Mouse (Mus musculus): Measurements from ENCODE around the gene Ago1.

DNA sequence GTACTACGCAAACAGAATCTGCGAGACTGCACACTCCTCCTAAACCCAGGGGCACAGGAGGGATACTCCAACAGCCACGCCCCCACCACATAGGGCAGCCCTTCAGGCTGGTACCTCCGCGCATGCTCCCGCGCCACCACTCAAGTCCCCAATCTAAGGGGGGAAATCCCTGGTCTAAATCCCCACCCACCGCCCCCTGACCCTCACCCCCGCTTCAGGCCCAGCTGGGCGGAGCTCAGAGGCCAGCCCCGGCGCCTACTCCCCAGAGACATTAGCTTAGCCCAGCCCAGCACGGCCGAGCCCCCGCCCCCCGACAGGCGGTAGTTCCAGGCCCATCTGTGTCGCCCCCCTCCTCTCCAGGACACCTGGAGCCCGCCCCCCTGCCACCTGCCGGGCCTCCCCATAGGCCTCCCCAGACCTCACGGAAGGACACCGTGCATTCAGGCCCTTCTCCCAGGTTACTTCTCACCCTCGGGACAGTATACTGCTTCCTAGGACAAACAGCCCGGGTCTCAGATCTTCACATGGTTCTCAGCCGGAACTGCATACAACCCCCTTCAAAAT lies 580 bp downstream of the Ago1 start:
- TF ChIP-seq POLR2A (IDR thresholded peaks at IDR 0.05; ENCODE audit: low read depth, low read length) (no peak), CTCF (IDR thresholded peaks at IDR 0.05; ENCODE audit: extremely low read depth, insufficient read length, insufficient replicate concordance, low read depth, low read length) (no peak)

Data from small intestine, adult 2 months (tissue).